Mouse (Mus musculus) monocyte, adult 59 days (primary cell): ENCODE measurements around the gene Kptn. TPM values are rescaled to one million over a fixed set of nuclear protein-coding genes. Genes with fewer than 3 reads are reported as not detected.

Experiments
- total RNA-seq, 2 experiments: library from RNA; stranded (reverse); gene quantifications; one replicate each; pipeline ENCODE4 v1.2.4; 2023

Gene Kptn
- total RNA-seq = 10 to 100 TPM; 23.0 to 27.9 TPM

DNA sequence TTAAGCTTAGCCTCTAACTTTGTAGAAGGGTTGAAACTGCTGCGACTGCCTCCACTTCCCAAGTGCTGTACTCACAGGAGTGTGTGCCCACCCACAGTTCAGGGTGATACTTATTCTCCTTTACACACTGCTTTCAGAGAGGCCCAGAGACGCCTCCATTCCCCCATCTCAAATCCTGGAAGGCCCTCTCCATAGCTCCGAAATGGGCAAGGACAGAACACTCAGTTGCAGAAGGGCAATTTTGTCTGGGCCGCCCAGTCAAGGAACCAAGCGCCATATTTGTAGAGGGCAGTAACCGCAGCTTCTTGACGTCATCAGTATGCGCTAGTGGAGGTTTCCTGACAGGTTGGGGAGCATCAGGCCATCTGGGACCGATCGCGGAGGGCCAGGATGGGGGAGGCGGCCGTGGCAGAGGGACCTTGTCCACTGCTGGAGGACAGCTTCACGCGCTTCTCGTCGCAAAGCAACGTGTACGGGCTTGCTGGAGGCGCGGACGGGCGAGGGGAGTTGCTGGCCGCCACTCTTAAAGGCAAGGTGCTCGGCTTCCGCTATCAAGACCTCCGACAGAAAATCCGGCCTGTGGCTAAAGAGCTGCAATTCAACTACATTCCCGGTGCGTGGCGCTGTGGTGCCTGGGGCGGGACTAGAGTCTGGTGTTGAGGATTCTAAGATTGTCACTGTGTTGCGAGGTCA lies at the start of gene Kptn:
Gene Kptn, plus strand, starts transcription at position 327 of the 693 bp plus-strand sequence.

DNA sequence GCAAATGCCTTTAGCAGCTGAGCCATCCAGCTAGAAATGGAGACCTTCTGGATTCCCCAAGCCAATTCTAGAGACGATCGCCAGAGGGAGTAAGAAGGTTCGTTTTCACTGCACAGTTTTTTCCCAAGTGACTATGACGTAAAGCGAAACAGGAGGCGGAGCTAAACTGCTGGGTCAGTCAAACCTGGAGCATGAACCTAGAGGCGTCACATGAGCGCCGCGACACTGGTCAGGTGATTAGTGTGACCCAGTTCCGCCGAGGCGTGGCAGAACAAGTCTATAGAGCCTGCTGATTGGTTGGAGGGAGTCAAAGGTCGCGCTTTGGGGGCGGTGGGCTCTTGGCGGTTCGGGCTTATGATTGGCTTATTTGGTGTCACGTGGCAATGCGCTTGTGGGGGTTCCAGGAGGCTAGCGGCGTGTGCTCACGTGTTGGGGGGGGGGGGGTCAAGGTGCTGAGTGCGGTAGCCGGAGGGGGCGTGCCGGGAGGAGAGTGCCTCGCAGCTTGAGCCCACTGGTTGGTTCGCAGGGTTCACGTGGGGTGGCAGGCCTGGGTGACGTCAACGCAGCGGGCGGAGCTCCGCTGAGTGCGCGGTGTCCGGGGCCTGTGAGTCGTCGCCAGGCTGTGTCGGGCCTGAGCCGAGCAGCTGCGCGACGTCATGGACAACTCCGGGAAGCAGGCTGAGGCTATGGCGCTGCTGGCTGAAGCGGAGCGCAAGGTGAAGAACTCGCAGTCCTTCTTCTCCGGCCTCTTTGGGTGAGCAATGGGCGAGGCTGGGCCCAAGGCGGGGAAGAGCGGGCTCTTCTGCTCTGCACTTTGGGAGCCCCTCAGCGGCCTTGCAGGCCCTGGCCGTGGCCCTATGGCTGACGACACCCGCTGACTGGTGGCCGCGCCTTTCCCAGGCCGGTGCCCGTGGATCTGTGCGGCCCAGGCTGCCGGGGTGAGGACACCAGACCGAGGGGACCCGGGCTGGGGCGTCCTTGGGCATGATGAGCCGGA lies 21.4 kb upstream of the Kptn start, which contains the start of gene Napa:
Gene Napa, plus strand, starts transcription at position 438 of the 997 bp plus-strand sequence.

GRCm38 (mm10) chr7:16129421-16129845 lies 9.7 kb downstream of the Kptn start, which contains the start of gene Slc8a2:
TSS of gene Slc8a2 (plus strand) at chr7:16129826.

DNA sequence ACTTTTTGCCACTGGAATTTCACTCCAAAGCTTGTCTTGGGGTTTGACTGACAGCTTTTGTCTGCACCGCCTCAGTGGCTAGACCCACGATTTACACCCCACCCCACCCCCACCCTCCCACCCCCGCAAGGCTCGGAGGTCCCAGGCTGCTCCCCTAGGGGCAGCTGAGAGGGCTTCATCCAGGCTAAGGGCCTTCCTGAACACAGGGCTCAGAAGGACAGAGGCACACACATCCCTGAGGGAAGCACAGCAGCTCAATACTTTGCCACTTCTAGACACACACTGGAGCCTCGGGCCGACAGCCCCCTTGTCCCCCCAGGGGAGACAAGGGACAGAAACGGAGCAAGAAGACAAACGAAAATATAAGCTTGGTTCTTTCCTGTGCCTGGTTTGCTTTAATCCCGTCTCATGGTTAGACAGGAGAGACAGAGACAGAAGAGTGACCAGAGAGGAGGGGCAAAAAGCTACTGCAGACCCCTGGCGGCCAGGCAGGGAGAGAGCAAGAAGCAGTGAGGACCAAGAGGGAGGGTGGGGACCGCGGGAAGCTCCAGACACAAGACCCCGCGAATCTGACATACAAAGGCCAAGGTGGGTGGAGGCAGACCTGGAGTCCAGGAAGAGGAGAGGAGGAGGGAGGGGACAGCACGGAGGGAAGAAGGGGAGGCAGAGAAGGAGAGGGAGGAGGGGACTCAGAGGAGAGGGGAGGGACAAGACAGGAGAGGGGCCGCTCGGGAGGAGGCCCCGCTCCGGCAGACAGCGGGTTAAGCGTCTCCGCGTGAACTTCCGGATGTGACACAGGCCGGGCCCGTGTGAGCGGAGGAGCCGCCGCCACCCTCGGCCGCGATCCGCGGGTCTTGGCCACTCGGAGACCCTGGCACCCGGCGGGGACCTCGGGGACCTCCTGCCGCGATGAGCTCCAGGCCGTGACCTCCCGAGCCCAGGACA lies 55.2 kb downstream of the Kptn start, which contains the start of gene Meis3:
Gene Meis3, plus strand, starts transcription at position 494 of the 945 bp plus-strand sequence.

Other genes starting within 250 kb of the Kptn start
- gene Crx, start 239.9 kb upstream of the Kptn start, total RNA-seq = not detected
- gene Crxos, start 237.3 kb upstream of the Kptn start, total RNA-seq = not detected
- 100 to 1,000 TPM; 123 to 124 TPM for gene Selenow, start 197.5 kb upstream of the Kptn start, total RNA-seq
- 100 to 1,000 TPM; 338 to 417 TPM for gene Nop53, start 173.8 kb upstream of the Kptn start, total RNA-seq
- under 1 TPM; 0.27 to 0.55 TPM for gene Ehd2, start 152.3 kb upstream of the Kptn start, total RNA-seq
- 10 to 100 TPM; 41.9 to 54.2 TPM for gene Bicra, start 72.0 kb upstream of the Kptn start, total RNA-seq
- under 1 TPM; 0.50 to 0.70 TPM for gene Zfp541, start 58.1 kb upstream of the Kptn start, total RNA-seq
- 100 to 1,000 TPM; 224 to 251 TPM for gene Napa, start 21.4 kb upstream of the Kptn start, total RNA-seq
- gene Slc8a2, start 9.9 kb downstream of the Kptn start, total RNA-seq = under 1 TPM in 1 of 2 experiments, not detected in 1; 0.24 TPM
- 1 to 10 TPM; 5.1 to 6.4 TPM for gene Meis3, start 55.2 kb downstream of the Kptn start, total RNA-seq
- 10 to 100 TPM; 31.1 to 32.0 TPM for gene Dhx34, start 102.1 kb downstream of the Kptn start, total RNA-seq
- 1 to 10 TPM; 5.2 to 6.0 TPM for gene C5ar2, start 124.3 kb downstream of the Kptn start, total RNA-seq
- 10 to 100 TPM; 80.1 to 84.6 TPM for gene C5ar1, start 139.6 kb downstream of the Kptn start, total RNA-seq
- gene Inafm1, start 153.7 kb downstream of the Kptn start, total RNA-seq = 10 to 100 TPM; 22.5 to 23.4 TPM
- gene Ccdc9, start 166.9 kb downstream of the Kptn start, total RNA-seq = 100 to 1,000 TPM; 303 to 392 TPM
- gene Bbc3, start 188.5 kb downstream of the Kptn start, total RNA-seq = 100 to 1,000 TPM; 117 to 125 TPM